In the genomic region with DNA sequence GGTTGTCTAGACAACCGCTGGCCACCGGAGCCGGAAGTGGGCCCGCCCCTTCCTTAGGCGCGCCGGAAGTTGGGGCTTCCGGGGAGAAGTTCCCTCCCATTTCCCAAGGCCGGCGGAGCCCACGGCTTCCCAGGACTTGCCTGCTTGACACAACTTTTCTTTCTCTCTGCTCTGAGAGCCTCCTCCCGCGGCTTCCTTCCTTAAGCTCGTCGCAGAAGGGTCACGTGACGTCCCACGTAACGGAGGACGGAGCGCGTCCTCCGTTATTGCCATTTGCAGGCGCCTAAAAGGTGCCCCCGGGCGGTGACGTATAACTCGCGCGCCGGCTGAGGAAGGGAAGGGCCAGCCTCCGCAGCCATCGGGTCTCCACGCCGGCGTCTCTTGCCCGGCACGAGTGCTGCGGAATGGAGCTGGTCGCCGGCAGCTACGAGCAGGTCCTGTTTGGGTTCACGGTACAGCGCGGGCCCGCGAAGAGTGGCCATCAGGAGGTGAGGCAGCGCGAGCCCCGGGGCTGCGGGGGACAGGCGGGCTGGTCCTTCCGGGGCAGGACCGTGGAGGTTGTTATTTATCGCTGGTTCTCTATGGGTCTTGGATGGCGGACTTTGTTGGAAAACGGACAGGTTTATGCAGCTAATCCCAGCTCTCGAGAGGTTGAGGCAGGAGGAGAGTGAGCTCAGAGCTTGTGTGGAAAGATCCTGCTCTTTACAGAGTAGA, we compare ENCODE assay signal across 8 mouse cellular contexts. TPM values are rescaled to one million over a fixed set of nuclear protein-coding genes. Genes with fewer than 3 reads are reported as not detected.
DNase-seq lines count a peak whose midpoint lies in the region; ATAC-seq lines count a peak whose summit lies in the region.

A gene (plus strand): TSS at position 98 of the 714 bp plus-strand sequence.

- peak; percentile 97 for DNase-seq in ZHBTc4 (ENCODE audit: low read depth, low spot score)
- peak; percentile 81 to 82 for DNase-seq in gastrocnemius, adult 8-10 months (ENCODE audit: low spot score in 2 of 2)
- peak; percentile 84 for DNase-seq in hindlimb bud, embryonic 11.5 days (ENCODE audit: extremely low spot score, low read depth, low spot score)
- DNase-seq in left cerebral cortex, adult 8-10 months (ENCODE audit: low spot score in 2 of 2): peak; percentile 92 to 97
- DNase-seq in right cerebral cortex, postnatal 10 days (ENCODE audit: low spot score in 2 of 2): peak; percentile 94
- peak; percentile 94 for DNase-seq in urinary bladder, postnatal 25 days (ENCODE audit: low spot score)

- H3K4me1 ChIP-seq in megakaryocyte, embryonic 14.5 days: peaks cover 48% of the 10 kb centered on the region

- ATAC-seq in common myeloid progenitor, adult 5-6 weeks (replicated peaks; ENCODE audit: low read depth, poor library complexity, severe bottlenecking): peak; percentile 97

- no peaks in the 10 kb centered on the region for H3K27me3 ChIP-seq in megakaryocyte, embryonic 14.5 days (replicated peaks)

- peak within 1 kb of the TSS; percentile 98 for H3K4me3 ChIP-seq in megakaryocyte, embryonic 14.5 days (replicated peaks)

- no peaks in the 10 kb centered on the region for H3K9me3 ChIP-seq in megakaryocyte, embryonic 14.5 days

- peaks cover 34% of the 10 kb centered on the region for H3K36me3 ChIP-seq in megakaryocyte, embryonic 14.5 days (replicated peaks; ENCODE audit: low read length)

RNA-seq across cellular contexts. Expression of the gene that starts here (rescaled TPM):
- total RNA-seq in common myeloid progenitor, adult 5-6 weeks (2017): 124 and 126 TPM in 2 replicates
- 10 to 100 TPM; 24.0 to 26.8 (median 25.4) TPM for total RNA-seq in gastrocnemius, adult 8-10 months (2022)
- 10 to 100 TPM; 37.6 to 41.1 (median 40.2) TPM for total RNA-seq in left cerebral cortex, adult 8-10 months (2022)
- 12.4 and 51.1 TPM in 2 replicates for polyA plus RNA-seq in megakaryocyte, embryonic 14.5 days (2012; ENCODE audit: insufficient read depth, low replicate concordance)

Comparison
In these comparisons a context has a peak if more than half of its experiments do, and no peak if none do; other contexts are left out.
1. Peak in every context shown above with its lines: DNase-seq, ATAC-seq and H3K4me3 ChIP-seq.